Mouse (Mus musculus) liver, embryonic 14.5 days (tissue): ENCODE results near the gene Rprd2. TPM values are rescaled to one million over a fixed set of nuclear protein-coding genes. Genes with fewer than 3 reads are reported as not detected.

ENCODE experiments used
- ATAC-seq: fragments of 200-750 bp; cut with Nextera tagmentation; 2 replicates; pipeline ENCODE4 v1.8.0; 2017; ENCODE audit warnings: moderate number of reproducible peaks, mild to moderate bottlenecking, moderate library complexity; ENCODE audit not compliant: insufficient read depth
- DNase-seq, 3 experiments: peaks; one replicate each; pipeline ENCODE4 v3.0.0-alpha.2; 2012 to 2013; ENCODE audit warnings: low read depth in 3 of 3, low spot score in 3 of 3
- H3K27ac ChIP-seq: fragments of 300-500 bp; sonication (generic); 2 replicates; pipeline ENCODE4 v1.5.1; 2014; ENCODE audit warnings: moderate library complexity, mild to moderate bottlenecking, control low read depth, inconsistent platforms
- H3K27me3 ChIP-seq: fragments of 300-500 bp; sonication (generic); 2 replicates; pipeline ENCODE4 v1.6.1; 2014; ENCODE audit warnings: mild to moderate bottlenecking, low read length, moderate library complexity; ENCODE audit not compliant: control insufficient read depth, insufficient read depth
- H3K36me3 ChIP-seq: fragments of 300-500 bp; sonication (generic); replicated peaks from 2 replicates; pipeline ENCODE4 v1.6.1; 2014; ENCODE audit warnings: low read depth; ENCODE audit not compliant: control insufficient read depth, insufficient read depth
- H3K4me1 ChIP-seq, 2 experiments: fragments of 200-500 bp in 1 of 2; fragments of 300-500 bp in 1 of 2; sonication (generic) in 1 of 2; replicated peaks; 2 replicates each; pipeline ENCODE4 v1.6.1; 2012 to 2014; ENCODE audit warnings: antibody characterized with exemption in 1 of 2, inconsistent platforms in 1 of 2, low read length in 1 of 2; ENCODE audit not compliant: control insufficient read depth in 2 of 2, insufficient read depth in 2 of 2
- H3K4me2 ChIP-seq: fragments of 300-500 bp; sonication (generic); 2 replicates; pipeline ENCODE4 v1.6.1; 2014; ENCODE audit warnings: low read depth, mild to moderate bottlenecking, control low read depth, moderate library complexity
- H3K4me3 ChIP-seq, 2 experiments: fragments of 200-500 bp in 1 of 2; fragments of 300-500 bp in 1 of 2; sonication (generic) in 1 of 2; 2 replicates each; pipeline ENCODE4 v1.5.1; 2012 to 2014; ENCODE audit warnings: low read depth in 2 of 2, low read length in 2 of 2, mild to moderate bottlenecking in 2 of 2, control low read depth in 1 of 2, inconsistent platforms in 1 of 2, moderate library complexity in 1 of 2; ENCODE audit not compliant: insufficient read depth in 1 of 2
- H3K9ac ChIP-seq: fragments of 300-500 bp; sonication (generic); replicated peaks from 2 replicates; pipeline ENCODE4 v1.6.1; 2014; ENCODE audit warnings: mild to moderate bottlenecking, control low read depth, moderate library complexity
- H3K9me3 ChIP-seq: fragments of 300-500 bp; sonication (generic); 2 replicates; pipeline ENCODE4 v1.6.1; 2016; ENCODE audit warnings: low read length, mixed read lengths; ENCODE audit not compliant: control insufficient read depth
- CTCF ChIP-seq: IDR thresholded peaks from 2 replicates; pipeline ENCODE4 v1.5.1; 2016; ENCODE audit warnings: antibody characterized with exemption, low read depth, control low read depth
- EP300 ChIP-seq: IDR thresholded peaks from 2 replicates; pipeline ENCODE4 v1.6.1; 2016; ENCODE audit warnings: antibody characterized with exemption, low read depth
- WGBS: fragments of 180-500 bp; shearing (Covaris S2); extraction: QIAGEN DNeasy Blood & Tissue Kit; methylation state at CpG from one replicate; pipeline ENCODE4 v1.1.7; 2014; ENCODE audit not compliant: insufficient replicate concordance; 5-methylcytosine and 5-hydroxymethylcytosine counted together
- polyA plus RNA-seq, 2 experiments: library from polyadenylated mRNA; depleted of rRNA in 1 of 2; stranded (reverse) in 1 of 2; unstranded in 1 of 2; fragments of >200 nt; fragmentation: Nextera tagmentation in 1 of 2; extraction: Ambion mirVana in 1 of 2; gene quantifications; 2 replicates each; pipeline versions ENCODE4 v1.2.1 to v1.2.3; 2012 to 2014

Gene Rprd2
- polyA plus RNA-seq, 2 experiments: 5.3 to 6.6 TPM

GRCm38 (mm10) chr3:95803851-95804250, 14.8 kb downstream of the Rprd2 start:
- H3K4me3 ChIP-seq: no peak overlapping the region
- H3K36me3 ChIP-seq: peaks cover 7% of the 10 kb centered on the region; the same call in 1 of the 2 replicates
- no peak overlapping the region for H3K27ac ChIP-seq
- H3K9ac ChIP-seq: no peak overlapping the region
- no peak for ATAC-seq
- WGBS: 79% methylated on average over 4 of the region's 4 CpGs
- H3K4me1 ChIP-seq: peaks cover 3 to 4% of the 10 kb centered on the region in 2 experiments; a peak in 2 of 4 replicates
- H3K4me2 ChIP-seq: no peak overlapping the region
- DNase-seq: no peak
- H3K27me3 ChIP-seq: no peaks in the 10 kb centered on the region
- TF ChIP-seq EP300: no peak
- TF ChIP-seq CTCF: no peak
- no peaks in the 10 kb centered on the region for H3K9me3 ChIP-seq

DNA sequence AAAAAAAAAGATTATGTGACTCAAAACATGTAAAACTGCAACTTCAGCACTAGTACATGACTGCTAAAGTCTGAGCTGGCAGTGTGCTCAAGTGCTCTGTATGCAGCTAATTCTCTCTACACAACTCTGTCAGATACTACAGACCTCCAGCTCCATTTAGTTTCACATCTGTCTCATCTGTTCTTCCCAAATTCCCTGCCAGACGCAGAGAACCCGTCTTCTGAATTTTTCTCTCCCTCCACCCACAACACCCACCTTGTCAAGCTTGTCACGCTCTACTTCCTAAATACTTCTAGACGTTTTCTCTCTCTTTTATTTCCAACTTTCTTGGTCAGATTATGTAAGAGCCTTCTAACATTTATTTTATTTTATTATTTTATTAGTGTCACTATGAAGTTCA, 19.9 kb downstream of the Rprd2 start:
- H3K9ac ChIP-seq: no peak overlapping the region
- no peak overlapping the region for H3K4me3 ChIP-seq
- ATAC-seq: no peak
- H3K4me2 ChIP-seq: no peak overlapping the region
- WGBS: 71% methylated on average over 4 of the region's 4 CpGs
- no peaks in the 10 kb centered on the region for H3K9me3 ChIP-seq
- H3K27me3 ChIP-seq: no peaks in the 10 kb centered on the region
- DNase-seq: no peak
- H3K36me3 ChIP-seq: no peaks in the 10 kb centered on the region; the same call in 1 of the 2 replicates
- TF ChIP-seq CTCF (no peak), EP300 (no peak)
- H3K27ac ChIP-seq: no peak overlapping the region
- peaks cover 0 to 3% of the 10 kb centered on the region in 2 experiments; a peak in 2 of 4 replicates for H3K4me1 ChIP-seq

DNA sequence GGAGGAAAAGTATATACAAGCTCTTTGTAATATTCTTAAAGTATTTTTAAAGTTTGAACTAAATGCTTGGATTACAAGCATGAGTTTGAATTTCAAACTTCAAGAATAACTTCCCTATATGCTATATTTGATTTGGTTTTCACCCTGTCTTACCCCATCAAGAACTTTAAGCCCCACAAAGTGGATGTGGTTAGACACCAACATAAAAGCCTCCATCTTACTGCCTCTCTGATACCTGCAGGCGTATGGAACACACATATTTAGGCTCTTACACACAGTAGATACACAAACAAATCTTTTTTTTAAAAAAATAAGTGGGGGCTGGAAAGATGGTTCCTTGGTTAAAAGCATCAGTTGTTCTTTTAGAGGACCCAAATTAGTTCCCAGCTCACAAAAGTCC, 24.4 kb downstream of the Rprd2 start:
- Histone ChIP-seq H3K9me3 (no peaks in the 10 kb centered on the region), H3K4me3 (no peak overlapping the region), H3K4me2 (no peak overlapping the region), H3K4me1 (no peaks in the 10 kb centered on the region), H3K27ac (no peak overlapping the region), H3K36me3 (no peaks in the 10 kb centered on the region), H3K9ac (no peak overlapping the region), H3K27me3 (no peaks in the 10 kb centered on the region)
- ATAC-seq (no peak), DNase-seq (no peak)
- 65% methylated on average over 1 of the region's 1 CpGs for WGBS
- TF ChIP-seq CTCF (no peak), EP300 (no peak)

- H3K4me2 ChIP-seq: no peak overlapping the region
- H3K27ac ChIP-seq: no peak overlapping the region
- no peaks in the 10 kb centered on the region for H3K36me3 ChIP-seq
- no peak for DNase-seq
- H3K27me3 ChIP-seq: no peaks in the 10 kb centered on the region
- no peaks in the 10 kb centered on the region for H3K4me1 ChIP-seq
- TF ChIP-seq EP300 (no peak), CTCF (no peak)
- 64% methylated on average over 2 of the region's 2 CpGs for WGBS
- no peak overlapping the region for H3K9ac ChIP-seq
- no peak for ATAC-seq
- H3K4me3 ChIP-seq: no peak overlapping the region
- H3K9me3 ChIP-seq: no peaks in the 10 kb centered on the region
These were observed 25.0 kb downstream of the Rprd2 start for GRCm38 (mm10) chr3:95793662-95794061.

DNA sequence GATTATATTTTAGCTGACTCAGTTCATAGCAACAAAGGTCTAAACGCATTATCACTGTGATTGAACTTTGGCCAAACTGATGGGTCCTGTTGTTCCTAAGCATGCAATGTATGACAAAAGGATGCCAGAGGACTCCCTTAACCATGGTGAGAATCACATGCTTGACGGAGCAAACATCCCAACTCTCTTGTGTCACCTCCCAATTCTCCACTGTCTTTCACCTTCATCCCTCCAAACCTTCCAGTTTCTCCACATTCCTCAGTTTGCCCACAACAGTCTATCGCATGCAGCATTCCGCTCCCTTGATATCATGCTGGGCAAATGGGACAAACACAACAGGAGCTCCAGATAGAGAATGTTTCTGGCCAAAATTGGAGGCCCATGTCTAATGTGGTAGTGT, 33.2 kb downstream of the Rprd2 start:
- Histone ChIP-seq H3K36me3 (peaks cover 25% of the 10 kb centered on the region), H3K4me1 (no peaks in the 10 kb centered on the region), H3K27ac (no peak overlapping the region), H3K9me3 (no peaks in the 10 kb centered on the region), H3K27me3 (no peaks in the 10 kb centered on the region), H3K4me2 (no peak overlapping the region), H3K9ac (no peak overlapping the region), H3K4me3 (no peak overlapping the region)
- no peak for TF ChIP-seq EP300
- no peak for TF ChIP-seq CTCF
- 87% methylated on average over 4 of the region's 4 CpGs for WGBS
- ATAC-seq (no peak), DNase-seq (no peak)

DNA sequence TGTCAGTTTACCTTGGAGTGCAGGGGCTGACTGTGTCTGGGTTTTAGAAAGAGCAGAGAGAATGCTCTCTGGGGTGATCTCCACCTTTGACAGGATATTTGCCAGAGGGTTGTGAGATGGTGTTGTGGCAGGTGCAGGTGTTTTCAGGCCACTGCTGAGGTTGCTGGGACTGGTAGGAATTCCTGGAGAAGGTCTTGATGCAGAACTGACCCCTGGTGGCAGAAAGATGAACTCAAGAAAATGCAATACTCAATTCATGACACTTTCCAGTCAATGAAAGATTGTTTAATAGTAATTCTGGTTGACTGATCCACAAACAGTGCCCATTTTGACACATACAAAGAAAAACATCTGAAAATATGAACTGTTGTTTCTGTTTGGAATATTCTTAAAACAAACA, 46.7 kb downstream of the Rprd2 start:
- Histone ChIP-seq H3K36me3 (peaks cover 31% of the 10 kb centered on the region), H3K4me1 (no peaks in the 10 kb centered on the region; a peak in 1 of 4 replicates), H3K9me3 (no peaks in the 10 kb centered on the region), H3K4me2 (no peak overlapping the region), H3K9ac (no peak overlapping the region), H3K27ac (no peak overlapping the region), H3K4me3 (no peak overlapping the region), H3K27me3 (no peaks in the 10 kb centered on the region)
- no peak for DNase-seq
- no peak for ATAC-seq
- TF ChIP-seq CTCF (peak; percentile 62), EP300 (no peak)
